Mouse (Mus musculus) testis, adult 2 months (tissue): ENCODE data around the gene 6430628N08Rik. TPM values are rescaled to one million over a fixed set of nuclear protein-coding genes. Genes with fewer than 3 reads are reported as not detected.
A peak's percentile ranks its signal among the peaks of the same experiment; 100 is the strongest.

Source experiments
- H3K27ac ChIP-seq: fragments of 200-500 bp; 2 replicates; pipeline ENCODE4 v1.5.1; 2012; ENCODE audit warnings: low read depth, low read length; ENCODE audit not compliant: control insufficient read depth, insufficient read depth
- H3K27me3 ChIP-seq: fragments of 200-500 bp; 2 replicates; pipeline ENCODE4 v1.6.1; 2012; ENCODE audit warnings: mild to moderate bottlenecking, low read length, moderate library complexity; ENCODE audit not compliant: control insufficient read depth, insufficient read depth
- H3K36me3 ChIP-seq: fragments of 200-500 bp; 2 replicates; pipeline ENCODE4 v1.6.1; 2012; ENCODE audit warnings: mild to moderate bottlenecking, low read length; ENCODE audit not compliant: control insufficient read depth, insufficient read depth
- H3K4me1 ChIP-seq: fragments of 200-500 bp; 2 replicates; pipeline ENCODE4 v1.6.1; 2012; ENCODE audit warnings: low read length; ENCODE audit not compliant: control insufficient read depth, insufficient read depth
- H3K4me3 ChIP-seq: fragments of 200-500 bp; 2 replicates; pipeline ENCODE4 v1.5.1; 2012; ENCODE audit warnings: low read depth, mild to moderate bottlenecking, low read length, moderate library complexity, mixed read lengths; ENCODE audit not compliant: control insufficient read depth
- CTCF ChIP-seq: fragments of 200-500 bp; IDR thresholded peaks from 2 replicates; pipeline ENCODE4 v1.5.1; 2012; ENCODE audit warnings: low read depth, mild to moderate bottlenecking, inconsistent platforms, low read length, moderate library complexity; ENCODE audit not compliant: control insufficient read depth, insufficient read depth, insufficient replicate concordance
- POLR2A ChIP-seq: fragments of 200-500 bp; IDR thresholded peaks from 2 replicates; pipeline ENCODE4 v1.6.1; 2012; ENCODE audit warnings: low read depth, mild to moderate bottlenecking, inconsistent platforms, low read length, moderate library complexity; ENCODE audit not compliant: control insufficient read depth
- polyA plus RNA-seq: library from polyadenylated mRNA; depleted of rRNA; stranded (reverse); fragments of >200 nt; gene quantifications from 2 replicates; pipeline ENCODE4 v1.2.3, GENCODE M21; 2012

The 6430628N08Rik gene
- polyA plus RNA-seq, 1 experiment: not detected

GRCm38 (mm10) chr4:115931556-115932088 is 41.2 kb downstream of the 6430628N08Rik start:
- H3K27me3 ChIP-seq: peaks cover 6% of the 10 kb centered on the region
- TF ChIP-seq CTCF (no peak), POLR2A (no peak)
- no peak overlapping the region for H3K27ac ChIP-seq
- peaks cover 8% of the 10 kb centered on the region for H3K4me1 ChIP-seq
- H3K36me3 ChIP-seq: no peaks in the 10 kb centered on the region
- no peak overlapping the region for H3K4me3 ChIP-seq

- peaks cover 27% of the 10 kb centered on the region for H3K4me1 ChIP-seq
- H3K36me3 ChIP-seq: no peaks in the 10 kb centered on the region
- peaks cover 18% of the 10 kb centered on the region for H3K27me3 ChIP-seq
- peak overlapping the region; percentile 47 for H3K4me3 ChIP-seq
- TF ChIP-seq POLR2A (no peak), CTCF (no peak)
- H3K27ac ChIP-seq: no peak overlapping the region
These were observed 45.5 kb downstream of the 6430628N08Rik start for GRCm38 (mm10) chr4:115935835-115936581.

- Histone ChIP-seq H3K4me1 (peaks cover 27% of the 10 kb centered on the region), H3K27ac (no peak overlapping the region), H3K36me3 (no peaks in the 10 kb centered on the region), H3K27me3 (peaks cover 18% of the 10 kb centered on the region), H3K4me3 (peak overlapping the region; percentile 47)
- no peak for TF ChIP-seq CTCF
- no peak for TF ChIP-seq POLR2A
These were observed 46.2 kb downstream of the 6430628N08Rik start for GRCm38 (mm10) chr4:115936646-115937045.

GRCm38 (mm10) chr4:115937061-115937976 is 46.9 kb downstream of the 6430628N08Rik start:
- Histone ChIP-seq H3K27ac (no peak overlapping the region), H3K36me3 (no peaks in the 10 kb centered on the region), H3K4me3 (no peak overlapping the region), H3K4me1 (peaks cover 27% of the 10 kb centered on the region), H3K27me3 (peaks cover 18% of the 10 kb centered on the region)
- TF ChIP-seq CTCF: no peak
- TF ChIP-seq POLR2A: no peak

GRCm38 (mm10) chr4:115938276-115939160 is 48.1 kb downstream of the 6430628N08Rik start:
- no peak for TF ChIP-seq CTCF
- TF ChIP-seq POLR2A: no peak
- Histone ChIP-seq H3K4me1 (peaks cover 31% of the 10 kb centered on the region), H3K36me3 (no peaks in the 10 kb centered on the region), H3K27ac (no peak overlapping the region), H3K4me3 (peak overlapping the region; percentile 12), H3K27me3 (peaks cover 18% of the 10 kb centered on the region)

- H3K27me3 ChIP-seq: peaks cover 18% of the 10 kb centered on the region
- peak within 1 kb of the TSS; percentile 44 for H3K4me3 ChIP-seq
- TF ChIP-seq POLR2A: no peak
- TF ChIP-seq CTCF: no peak
- no peak within 1 kb of the TSS for H3K27ac ChIP-seq
- peaks cover 35% of the 10 kb centered on the region for H3K4me1 ChIP-seq
- no peaks in the 10 kb centered on the region for H3K36me3 ChIP-seq
These were observed 49.0 kb downstream of the 6430628N08Rik start, which contains the start of gene Dmbx1 for GRCm38 (mm10) chr4:115939295-115940102. Gene Dmbx1 (minus strand): TSS chr4:115939926.
